Mouse (Mus musculus): ENCODE results near the gene Ddx47.

DNA sequence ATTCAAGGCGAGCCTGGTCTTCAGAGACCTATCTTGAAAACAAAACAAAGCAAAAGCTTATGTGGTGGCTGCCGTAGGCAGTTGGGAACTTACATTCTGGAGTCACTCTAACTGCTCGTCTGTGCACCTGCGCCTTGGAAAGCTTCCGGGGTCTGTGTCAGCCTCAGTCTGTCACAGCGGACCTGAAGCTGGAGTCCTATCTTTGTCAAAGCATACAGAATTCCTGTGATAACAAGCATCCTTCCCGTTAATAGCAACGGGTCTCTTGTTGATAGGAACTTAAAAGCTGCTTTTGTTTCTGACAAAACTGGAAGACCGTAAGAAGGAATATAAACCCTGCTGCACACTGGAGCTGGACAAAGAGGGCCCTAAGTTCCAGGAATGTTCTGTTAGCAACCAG, 23.0 kb upstream of the Ddx47 start:
- TF ChIP-seq POLR2A (IDR thresholded peaks at IDR 0.05; ENCODE audit: low read depth, low read length) (no peak), CTCF (IDR thresholded peaks at IDR 0.05; ENCODE audit: extremely low read depth, insufficient read length, insufficient replicate concordance, low read depth, low read length) (no peak)

Data from small intestine, adult 2 months (tissue).